Mouse (Mus musculus): Measurements from ENCODE around the gene Adck1.
"Not testable (repeated sequence)": the region's sequence is repeated elsewhere in the genome, so short reads cannot be mapped to it uniquely, and the experiment has no call there.

The Adck1 gene

GRCm38 (mm10) chr12:88360441-88361119 is at the start of gene Adck1:
Gene Adck1 (plus strand): TSS chr12:88360554.
- DNase-seq (ENCODE audit: low read depth, low spot score), result peak; percentile 91

- DNase-seq (ENCODE audit: low read depth, low spot score), result no peak
Observed at GRCm38 (mm10) chr12:88314556-88314955, 45.8 kb upstream of the Adck1 start.

GRCm38 (mm10) chr12:88323926-88324325 is 36.4 kb upstream of the Adck1 start, which contains the start of gene Gm5039:
Gene Gm5039 (minus strand): TSS chr12:88324026.
- not testable (repeated sequence) for DNase-seq (ENCODE audit: low read depth, low spot score)

- DNase-seq (ENCODE audit: low read depth, low spot score), result not testable (repeated sequence)
Observed at GRCm38 (mm10) chr12:88336662-88337413, 23.5 kb upstream of the Adck1 start.

GRCm38 (mm10) chr12:88341286-88341685 is 19.1 kb upstream of the Adck1 start:
- not testable (repeated sequence) for DNase-seq (ENCODE audit: low read depth, low spot score)

GRCm38 (mm10) chr12:88354182-88354702 is 6.1 kb upstream of the Adck1 start:
- no peak for DNase-seq (ENCODE audit: low read depth, low spot score)

- DNase-seq (ENCODE audit: low read depth, low spot score), result no peak
Observed at GRCm38 (mm10) chr12:88361120-88361445, 729 bp downstream of the Adck1 start.

- DNase-seq (ENCODE audit: low read depth, low spot score), result no peak
Observed at GRCm38 (mm10) chr12:88367673-88368072, 7.3 kb downstream of the Adck1 start.

- no peak for DNase-seq (ENCODE audit: low read depth, low spot score)
Observed at GRCm38 (mm10) chr12:88368618-88369017, 8.3 kb downstream of the Adck1 start.

GRCm38 (mm10) chr12:88369690-88370089 is 9.3 kb downstream of the Adck1 start:
- not testable (repeated sequence) for DNase-seq (ENCODE audit: low read depth, low spot score)

- not testable (repeated sequence) for DNase-seq (ENCODE audit: low read depth, low spot score)
Observed at GRCm38 (mm10) chr12:88370321-88370720, 10.0 kb downstream of the Adck1 start.

- no peak for DNase-seq (ENCODE audit: low read depth, low spot score)
Observed at GRCm38 (mm10) chr12:88372018-88372417, 11.7 kb downstream of the Adck1 start.

- DNase-seq (ENCODE audit: low read depth, low spot score), result peak; percentile 29
Observed at GRCm38 (mm10) chr12:88376820-88377219, 16.5 kb downstream of the Adck1 start.

- DNase-seq (ENCODE audit: low read depth, low spot score), result no peak
Observed at GRCm38 (mm10) chr12:88378256-88378655, 17.9 kb downstream of the Adck1 start.

GRCm38 (mm10) chr12:88388832-88389231 is 28.5 kb downstream of the Adck1 start:
- DNase-seq (ENCODE audit: low read depth, low spot score), result no peak

- no peak for DNase-seq (ENCODE audit: low read depth, low spot score)
Observed at GRCm38 (mm10) chr12:88398658-88399057, 38.3 kb downstream of the Adck1 start.

- no peak for DNase-seq (ENCODE audit: low read depth, low spot score)
Observed at GRCm38 (mm10) chr12:88403541-88403940, 43.2 kb downstream of the Adck1 start.

- peak; percentile 76 for DNase-seq (ENCODE audit: low read depth, low spot score)
Observed at GRCm38 (mm10) chr12:88405113-88405512, 44.8 kb downstream of the Adck1 start.

GRCm38 (mm10) chr12:88407996-88408322 is 47.6 kb downstream of the Adck1 start:
- DNase-seq (ENCODE audit: low read depth, low spot score), result no peak

GRCm38 (mm10) chr12:88408323-88409047 is 48.1 kb downstream of the Adck1 start:
- peak; percentile 69 for DNase-seq (ENCODE audit: low read depth, low spot score)

GRCm38 (mm10) chr12:88413239-88413638 is 52.9 kb downstream of the Adck1 start:
- no peak for DNase-seq (ENCODE audit: low read depth, low spot score)

GRCm38 (mm10) chr12:88419912-88420621 is 59.7 kb downstream of the Adck1 start:
- no peak for DNase-seq (ENCODE audit: low read depth, low spot score)

Measured in CD4-positive, CD25-positive, alpha-beta regulatory T cell, adult 2 months (primary cell).